Mouse (Mus musculus): Measurements from ENCODE around the gene Prom1. TPM values are rescaled to one million over a fixed set of nuclear protein-coding genes. Genes with fewer than 3 reads are reported as not detected.

Gene Prom1
- polyA plus RNA-seq, 2 experiments from 2014 or later: 0.69 to 1.4 TPM

- ATAC-seq: no peak
Observed at GRCm38 (mm10) chr5:44080276-44081054, 21.4 kb downstream of the Prom1 start.

GRCm38 (mm10) chr5:44075432-44075831 lies 26.4 kb downstream of the Prom1 start:
- no peak for ATAC-seq

GRCm38 (mm10) chr5:44073634-44074033 lies 28.2 kb downstream of the Prom1 start:
- no peak for ATAC-seq

- ATAC-seq: no peak
Observed at GRCm38 (mm10) chr5:44070529-44071133, 31.2 kb downstream of the Prom1 start.

GRCm38 (mm10) chr5:44058258-44058657 lies 43.6 kb downstream of the Prom1 start:
- no peak for ATAC-seq

- ATAC-seq: no peak
Observed at GRCm38 (mm10) chr5:44050213-44050612, 51.6 kb downstream of the Prom1 start.

- no peak for ATAC-seq
Observed at GRCm38 (mm10) chr5:44049395-44049976, 52.3 kb downstream of the Prom1 start.

GRCm38 (mm10) chr5:44048568-44049363 lies 53.1 kb downstream of the Prom1 start:
- no peak for ATAC-seq

GRCm38 (mm10) chr5:44041725-44042124 lies 60.1 kb downstream of the Prom1 start:
- no peak for ATAC-seq

- ATAC-seq: no peak
Observed at GRCm38 (mm10) chr5:44041056-44041455, 60.8 kb downstream of the Prom1 start.

GRCm38 (mm10) chr5:43998295-43998989 lies 103.4 kb downstream of the Prom1 start:
- no peak for ATAC-seq

- ATAC-seq: no peak
Observed at GRCm38 (mm10) chr5:43997626-43998025, 104.2 kb downstream of the Prom1 start.

GRCm38 (mm10) chr5:43996162-43996561 lies 105.7 kb downstream of the Prom1 start:
- no peak for ATAC-seq

GRCm38 (mm10) chr5:43994981-43995380 lies 106.9 kb downstream of the Prom1 start:
- no peak for ATAC-seq

- peak; percentile 82 for ATAC-seq
Observed at GRCm38 (mm10) chr5:43990316-43990715, 111.5 kb downstream of the Prom1 start.

- ATAC-seq: no peak
Observed at GRCm38 (mm10) chr5:43989017-43989416, 112.8 kb downstream of the Prom1 start.

GRCm38 (mm10) chr5:43986212-43986611 lies 115.6 kb downstream of the Prom1 start:
- no peak for ATAC-seq

- no peak for ATAC-seq
Observed at GRCm38 (mm10) chr5:43982896-43983295, 118.9 kb downstream of the Prom1 start.

GRCm38 (mm10) chr5:43981620-43982019 lies 120.2 kb downstream of the Prom1 start, which contains the start of gene Fgfbp1:
Fgfbp1 (minus strand) TSS chr5:43981779.
- ATAC-seq: no peak

- ATAC-seq: no peak
Observed at GRCm38 (mm10) chr5:43980397-43980796, 121.4 kb downstream of the Prom1 start.

GRCm38 (mm10) chr5:43976821-43977561 lies 124.8 kb downstream of the Prom1 start:
- ATAC-seq: no peak

GRCm38 (mm10) chr5:43974166-43974565 lies 127.7 kb downstream of the Prom1 start:
- no peak for ATAC-seq

All from CD4-positive, CD25-positive, alpha-beta regulatory T cell, adult 4 months (primary cell).